ENCODE assay signal across 9 mouse cellular contexts in genomic region chr2:105126279-105126678, GRCm38 (mm10). TPM values are rescaled to one million over a fixed set of nuclear protein-coding genes. Genes with fewer than 3 reads are reported as not detected.
DNase-seq lines count a peak whose midpoint lies in the region; ATAC-seq and TF ChIP-seq lines count a peak whose summit lies in the region.
"Had no signal": no experiment of that assay in that cellular context is flagged by ENCODE, and none has a peak within 500 bp of the region (broad histone marks: within the 10 kb centered on the region; RNA-seq: fewer than 3 reads in every experiment).

Wt1 (plus strand) TSS chr2:105126529.

- TF ChIP-seq POLR2A in lung, adult 2 months (IDR thresholded peaks at IDR 0.05; ENCODE audit: borderline replicate concordance, extremely low read depth, low read depth, low read length), result no peak
- TF ChIP-seq POLR2A in testis, adult 2 months (IDR thresholded peaks at IDR 0.05; ENCODE audit: control insufficient read depth, low read depth, low read length), result peak; percentile 35

- peak within 1 kb of the TSS; percentile 51 for H3K4me2 ChIP-seq in lung, embryonic 14.5 days
- peak within 1 kb of the TSS; percentile 50 for H3K4me2 ChIP-seq in lung, embryonic 16.5 days (ENCODE audit: low read depth, low read length)

- DNase-seq in lung, embryonic 14.5 days, result peak; percentile 65
- DNase-seq in lung, adult 2 months, result no peak
- DNase-seq in heart, adult 18-20 months, result peak; percentile 45 to 70
- peak; percentile 28 for DNase-seq in kidney, adult 11 months
- DNase-seq in frontal cortex, adult 2 months (ENCODE audit: extremely low spot score in 1 of 2, low spot score in 1 of 2), result no peak
- no peak for DNase-seq in Muller cell, postnatal 12 days (ENCODE audit: inconsistent ontology term)

- no peak for TF ChIP-seq CTCF in lung, embryonic 14.5 days (IDR thresholded peaks at IDR 0.05; ENCODE audit: low read depth)
- no peak for TF ChIP-seq CTCF in lung, adult 2 months (IDR thresholded peaks at IDR 0.05; ENCODE audit: insufficient read depth, low read length)
- no peak for TF ChIP-seq CTCF in testis, adult 2 months (IDR thresholded peaks at IDR 0.05; ENCODE audit: control insufficient read depth, insufficient read depth, insufficient replicate concordance, low read depth, low read length)

- no peaks in the 10 kb centered on the region; the same call in 1 of the 2 replicates for H3K4me1 ChIP-seq in lung, embryonic 14.5 days (ENCODE audit: insufficient read depth)
- H3K4me1 ChIP-seq in lung, adult 2 months (ENCODE audit: control insufficient read depth, insufficient read depth, low read length), result peaks cover 4% of the 10 kb centered on the region; the same call in 1 of the 2 replicates
- H3K4me1 ChIP-seq in lung, embryonic 16.5 days (replicated peaks; ENCODE audit: control insufficient read depth, insufficient read depth, low read length), result peaks cover 16% of the 10 kb centered on the region
- H3K4me1 ChIP-seq in testis, adult 2 months (ENCODE audit: control insufficient read depth, insufficient read depth, low read length), result peaks cover 19% of the 10 kb centered on the region

- peaks cover 97% of the 10 kb centered on the region for H3K27me3 ChIP-seq in lung, embryonic 14.5 days (ENCODE audit: insufficient read depth, low read length)
- H3K27me3 ChIP-seq in lung, embryonic 16.5 days (ENCODE audit: control insufficient read depth, insufficient read depth, low read depth, low read length), result peaks cover 94% of the 10 kb centered on the region
- peaks cover 7% of the 10 kb centered on the region for H3K27me3 ChIP-seq in testis, adult 2 months (ENCODE audit: control insufficient read depth, insufficient read depth, low read length)

- H3K36me3 ChIP-seq in lung, embryonic 14.5 days (ENCODE audit: insufficient read depth), result no peaks in the 10 kb centered on the region
- no peaks in the 10 kb centered on the region for H3K36me3 ChIP-seq in lung, embryonic 16.5 days (ENCODE audit: control insufficient read depth, insufficient read depth, low read length)
- no peaks in the 10 kb centered on the region for H3K36me3 ChIP-seq in testis, adult 2 months (ENCODE audit: control insufficient read depth, insufficient read depth, low read length)
- H3K36me3 ChIP-seq: G1E had no signal

- peak within 1 kb of the TSS; percentile 42; the same call in 1 of the 2 replicates for H3K27ac ChIP-seq in lung, embryonic 14.5 days (ENCODE audit: low read depth)
- H3K27ac ChIP-seq in lung, embryonic 16.5 days (ENCODE audit: low read length), result no peak within 1 kb of the TSS
- H3K27ac ChIP-seq in testis, adult 2 months (ENCODE audit: control insufficient read depth, insufficient read depth, low read depth, low read length), result peak within 1 kb of the TSS; percentile 91

- peak; percentile 80 for ATAC-seq in lung, embryonic 14.5 days (ENCODE audit: insufficient read depth)
- ATAC-seq in lung, embryonic 16.5 days (ENCODE audit: low read depth), result peak; percentile 75

- WGBS in lung, embryonic 14.5 days, result under 1% methylated on average over 25 of the region's 25 CpGs
- 1% methylated on average over 24 of the region's 25 CpGs for WGBS in lung, adult 2 months
- WGBS in lung, embryonic 16.5 days, result under 1% methylated on average over 21 of the region's 25 CpGs

- peak within 1 kb of the TSS; percentile 36; the same call in 1 of the 2 replicates for H3K9ac ChIP-seq in lung, embryonic 14.5 days
- H3K9ac ChIP-seq in lung, embryonic 16.5 days (ENCODE audit: low read length), result peak within 1 kb of the TSS; percentile 15; the same call in 1 of the 2 replicates

- H3K9me3 ChIP-seq in lung, embryonic 14.5 days (ENCODE audit: low read depth, low read length), result no peaks in the 10 kb centered on the region
- H3K9me3 ChIP-seq in lung, embryonic 16.5 days (ENCODE audit: control insufficient read depth, low read length), result no peaks in the 10 kb centered on the region

- H3K4me3 ChIP-seq in lung, embryonic 14.5 days (ENCODE audit: low read depth, low read length), result peak within 1 kb of the TSS; percentile 34
- no peak within 1 kb of the TSS for H3K4me3 ChIP-seq in lung, adult 2 months (replicated peaks; ENCODE audit: extremely low read depth, low read depth, low read length)
- peak within 1 kb of the TSS; percentile 42 for H3K4me3 ChIP-seq in lung, embryonic 16.5 days (ENCODE audit: low read length)
- peak within 1 kb of the TSS; percentile 84 for H3K4me3 ChIP-seq in testis, adult 2 months (ENCODE audit: control insufficient read depth, low read depth, low read length)

RNA-seq across cellular contexts. Expression of gene Wt1, which starts in this region (rescaled TPM):
- polyA plus RNA-seq in lung, embryonic 14.5 days (2014; fragmentation: Nextera tagmentation; extraction: Ambion mirVana), result 8.9 and 9.0 TPM in 2 replicates
- polyA plus RNA-seq in lung, adult 2 months (2012; rRNA removed), result 4.9 and 12.0 TPM in 2 replicates
- total RNA-seq in heart, adult 18-20 months (2021), result 1 to 10 TPM; 4.1 to 6.8 TPM
- 5.2 and 6.3 TPM in 2 replicates for polyA plus RNA-seq in lung, embryonic 16.5 days (2015; fragmentation: Nextera tagmentation; extraction: Ambion mirVana)
- 31.5 and 40.2 TPM in 2 replicates for polyA plus RNA-seq in testis, adult 2 months (2012; rRNA removed)
- polyA plus RNA-seq in frontal cortex, adult 2 months (2012; rRNA removed), result 0.20 and 0.34 TPM in 2 replicates
- polyA plus RNA-seq: G1E had no signal

Comparison
In these comparisons a context has a peak if more than half of its experiments do, and no peak if none do; other contexts are left out.
1. DNase-seq: peak in lung, embryonic 14.5 days (single experiment), heart, adult 18-20 months (2 of 2) and kidney, adult 11 months (single experiment); none in lung, adult 2 months (single experiment), frontal cortex, adult 2 months (0 of 2) and Muller cell, postnatal 12 days (single experiment).